Mouse (Mus musculus): ENCODE measurements at regions not wholly inside any gene's neighbourhood (a gene's known extent, or its start where the extent isn't known, plus 50 kb on each side); places are given as distances from the start of the nearest gene placed in this dataset.

DNA sequence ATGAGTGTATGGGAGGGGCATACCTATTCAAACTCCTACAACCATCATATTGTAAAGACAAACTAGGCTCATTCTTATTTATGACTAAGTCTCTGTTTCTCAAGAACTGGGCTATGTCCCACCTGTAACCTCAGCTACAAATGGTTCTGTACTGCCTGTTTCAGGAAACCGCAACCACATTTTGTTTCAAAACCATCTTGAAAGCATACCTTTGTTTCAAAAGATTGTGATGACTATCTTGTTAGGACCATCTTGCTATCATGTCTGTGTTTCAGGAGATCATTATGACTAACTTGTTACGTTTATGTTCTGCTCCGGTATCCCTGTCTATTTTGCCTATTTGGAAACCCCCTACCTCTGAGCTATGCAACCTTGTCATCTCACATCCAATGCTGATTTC is 340.2 kb upstream of the Cblb start:
- DNase-seq: no peak

DNA sequence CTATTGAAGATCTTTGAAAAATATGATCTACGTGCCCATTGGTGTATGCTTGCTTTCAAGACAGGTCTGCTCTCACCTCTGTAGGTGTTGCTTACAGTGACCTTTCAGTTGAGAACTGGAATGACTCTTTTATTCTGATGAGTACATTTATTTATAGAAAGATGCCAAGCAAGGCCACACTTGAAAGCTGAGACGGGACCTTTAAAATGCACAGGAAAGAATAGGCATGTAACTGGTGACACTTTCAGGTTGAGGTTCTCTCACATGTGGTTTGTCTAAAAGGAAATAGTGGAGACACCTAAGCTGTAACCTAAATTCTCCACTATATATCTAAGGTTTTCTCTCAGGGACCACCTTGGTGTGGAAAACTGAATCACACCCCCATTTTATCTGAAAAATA is 326.0 kb upstream of the Cblb start:
- DNase-seq: no peak

DNA sequence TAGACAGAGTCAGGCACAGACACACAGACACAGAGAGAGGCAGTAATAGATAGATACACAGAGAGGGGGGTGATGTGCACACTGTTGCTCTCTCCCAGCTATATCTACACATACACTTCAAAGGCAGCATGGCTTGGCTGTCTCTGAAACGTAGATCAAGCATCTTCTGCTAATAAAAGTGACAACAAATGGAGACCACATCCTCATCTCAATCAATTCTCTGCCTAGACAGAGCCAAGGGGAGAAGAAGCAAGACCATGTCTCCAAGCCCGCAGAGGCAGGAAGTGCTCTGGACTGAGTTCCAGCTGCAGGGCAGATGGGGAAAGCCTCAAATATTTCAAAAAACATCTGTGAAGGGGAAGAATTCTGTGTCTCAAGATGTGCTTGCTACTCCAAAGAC is 312.3 kb upstream of the Cblb start:
- DNase-seq: no peak

DNA sequence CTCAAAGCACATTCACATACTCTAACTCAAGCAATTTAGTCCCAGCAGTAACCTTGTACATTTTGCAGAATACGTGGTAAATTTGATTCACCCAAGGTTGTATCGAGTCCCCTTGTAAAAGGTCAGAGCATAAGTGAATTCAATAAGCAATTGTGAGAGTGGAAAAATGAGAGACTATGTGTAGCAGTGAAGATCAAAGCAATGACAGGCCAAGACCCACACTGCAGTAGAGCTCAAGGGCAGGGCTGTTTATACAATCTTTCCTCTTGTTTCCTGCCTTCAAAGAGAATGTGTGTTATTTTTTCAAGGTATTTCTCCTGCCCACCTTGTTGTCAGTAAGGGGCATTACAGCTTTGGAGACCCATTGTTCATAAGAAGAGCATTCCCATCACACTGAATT is 311.4 kb upstream of the Cblb start:
- DNase-seq: no peak

GRCm38 (mm10) chr16:51722682-51723081 is 308.3 kb upstream of the Cblb start:
- no peak for DNase-seq

GRCm38 (mm10) chr16:51741875-51742274 is 289.1 kb upstream of the Cblb start:
- DNase-seq: no peak

DNA sequence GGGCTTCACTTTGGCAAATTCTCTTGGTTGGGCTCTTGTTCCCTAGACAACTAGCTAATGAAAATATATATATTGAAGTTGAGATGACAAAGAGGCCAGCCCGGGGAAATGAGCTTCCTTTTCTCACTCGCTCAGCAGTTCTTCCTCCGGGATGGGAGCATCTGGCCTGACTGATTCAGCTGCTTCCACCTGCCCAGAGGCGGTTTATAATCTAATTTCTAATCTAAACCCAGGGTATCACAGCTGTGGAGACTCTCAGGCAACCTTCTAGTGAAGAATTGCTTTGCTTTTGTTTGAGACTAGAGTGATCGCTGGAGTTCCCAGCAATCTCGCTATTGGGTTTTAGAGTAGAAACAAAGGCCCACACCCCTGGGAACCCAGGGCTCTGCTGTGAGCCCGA is 279.1 kb upstream of the Cblb start:
- peak; percentile 21 for DNase-seq

GRCm38 (mm10) chr16:51758361-51759227 is 272.4 kb upstream of the Cblb start:
- DNase-seq: no peak

DNA sequence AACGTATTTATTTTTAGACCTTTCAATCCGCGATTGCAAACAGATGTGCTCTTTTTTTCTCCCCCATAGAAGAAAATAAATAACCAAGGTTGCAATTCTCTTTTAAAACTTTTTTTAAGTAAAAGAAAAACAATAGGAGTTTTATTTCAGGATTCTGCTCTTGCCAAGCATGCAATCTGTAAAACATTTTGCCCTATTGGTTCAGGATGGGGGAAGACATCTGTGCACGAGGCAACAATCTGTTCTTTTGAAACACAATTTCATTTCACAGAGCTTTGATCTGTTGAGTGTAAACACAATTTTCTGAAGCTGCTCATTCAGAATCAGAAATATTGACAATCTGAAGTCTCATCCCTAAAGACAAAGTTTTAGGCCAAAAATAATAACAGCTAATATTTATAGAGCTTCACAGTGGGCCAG is 271.8 kb upstream of the Cblb start:
- no peak for DNase-seq

- DNase-seq: no peak
Measured at GRCm38 (mm10) chr16:51767556-51767955, 263.5 kb upstream of the Cblb start.

- DNase-seq: no peak
Measured at GRCm38 (mm10) chr16:51778920-51779319, 252.1 kb upstream of the Cblb start.

DNA sequence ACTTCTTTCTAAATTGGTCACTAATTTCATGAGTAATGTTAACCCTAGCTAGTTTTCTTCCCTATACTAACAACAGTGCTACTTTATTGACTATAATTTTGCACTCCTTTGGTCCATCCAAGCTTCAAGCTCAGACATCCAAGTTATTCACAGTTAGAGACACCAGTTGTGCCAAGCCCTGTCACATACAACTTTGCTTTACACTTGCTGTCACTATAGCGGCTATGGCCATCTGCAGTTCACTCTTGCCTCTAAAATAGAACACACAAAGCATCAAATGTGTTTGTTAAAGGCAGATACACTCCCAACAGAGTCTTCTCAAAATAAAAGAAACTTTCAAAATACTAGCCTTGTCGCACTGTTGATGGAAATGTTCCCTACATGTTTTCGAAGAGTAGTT is 236.0 kb upstream of the Cblb start:
- no peak for DNase-seq

DNA sequence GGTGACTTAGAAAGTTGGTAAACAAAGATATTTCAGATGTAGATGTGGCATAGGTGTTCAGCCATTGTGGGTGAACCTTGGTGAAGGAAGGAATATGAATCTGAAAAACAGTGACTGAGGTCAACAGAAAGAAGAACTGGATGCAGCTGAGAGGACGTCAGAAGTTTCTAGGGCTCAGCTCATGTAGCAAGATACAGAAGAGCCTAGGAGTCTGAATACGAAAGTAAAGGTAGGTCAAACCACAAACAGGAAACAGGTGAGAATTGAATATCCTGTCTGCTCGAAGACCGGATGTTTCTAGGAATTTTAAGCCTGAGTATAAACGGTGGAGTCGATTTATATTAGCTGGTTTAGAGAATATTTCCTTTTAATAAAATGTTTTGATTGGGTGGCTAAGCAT is 223.7 kb upstream of the Cblb start:
- DNase-seq: no peak

DNA sequence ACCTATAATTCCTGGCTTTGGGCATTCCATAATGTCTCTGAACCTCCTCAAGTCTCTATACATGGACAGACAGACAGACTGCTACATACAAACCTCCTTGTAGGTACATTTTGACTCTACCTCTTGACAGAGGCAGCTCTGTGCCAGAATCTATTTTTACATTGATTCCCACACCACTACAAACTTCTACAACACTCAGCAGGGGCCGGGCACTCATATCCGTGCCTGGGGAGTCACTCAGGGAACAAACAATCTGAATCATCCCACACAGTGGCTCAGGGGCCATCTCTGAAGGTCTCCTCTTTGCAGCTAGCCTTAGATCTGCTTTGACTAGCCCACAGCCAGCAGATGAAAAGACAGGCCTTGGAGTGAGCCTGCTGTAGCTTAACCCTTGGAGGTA is 221.9 kb upstream of the Cblb start:
- no peak for DNase-seq

DNA sequence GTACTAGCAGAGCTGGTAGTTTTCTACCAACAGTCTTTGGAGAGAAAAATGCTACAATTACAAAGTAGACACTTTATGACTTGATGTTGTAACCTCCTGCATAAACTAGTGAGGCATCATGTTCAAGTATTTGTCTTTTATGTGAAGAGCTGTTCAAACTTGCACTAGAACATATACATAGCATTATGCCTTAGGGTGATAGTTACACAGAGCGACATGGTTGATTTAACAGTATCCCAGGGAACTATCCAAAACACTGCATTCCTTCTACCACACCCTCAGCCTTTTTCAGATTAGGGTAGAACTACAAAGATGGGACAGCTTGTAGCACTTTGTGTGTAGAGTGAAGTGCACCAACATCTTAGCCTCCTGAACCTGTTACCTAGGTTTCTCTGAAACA is 220.0 kb upstream of the Cblb start:
- DNase-seq: no peak

DNA sequence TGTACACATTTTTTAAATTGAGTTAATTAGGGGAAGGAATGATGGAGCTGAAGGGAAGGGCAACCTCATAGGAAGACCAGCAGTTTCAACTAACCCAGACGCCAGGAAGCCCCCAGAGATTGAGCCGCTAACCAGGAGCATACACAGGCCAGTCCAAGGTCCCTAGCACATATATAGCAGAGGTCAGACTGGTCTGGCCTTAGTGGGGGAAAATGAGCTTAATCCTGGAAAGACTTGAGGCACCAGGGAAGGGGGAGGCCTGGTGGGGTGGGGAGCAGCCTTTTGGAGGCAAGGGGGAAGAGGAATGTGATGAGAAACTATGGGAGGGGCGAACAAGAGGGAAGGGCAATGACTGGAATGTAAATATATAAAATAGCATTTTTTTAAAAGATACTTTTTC is 188.3 kb upstream of the Cblb start:
- no peak for DNase-seq

DNA sequence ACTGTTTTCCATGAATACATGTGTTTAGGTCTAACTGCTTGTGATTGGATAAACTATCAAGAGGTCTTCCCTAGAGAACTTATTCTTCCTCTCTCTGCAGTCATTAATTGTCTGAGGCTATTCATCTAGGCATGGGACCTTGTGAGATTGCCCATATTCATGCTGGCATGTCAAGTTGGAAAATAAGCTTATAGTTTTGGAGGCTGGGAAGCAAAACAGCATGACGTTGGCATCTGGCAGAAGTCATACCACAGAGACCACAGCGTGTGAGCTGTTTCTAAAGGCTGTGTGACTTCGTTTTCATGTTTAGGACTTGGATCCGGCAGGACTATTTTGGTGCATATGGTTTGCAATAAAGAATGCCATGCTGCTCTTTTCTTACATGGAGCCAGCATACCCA is 185.5 kb upstream of the Cblb start:
- DNase-seq: no peak

- no peak for DNase-seq
Measured at GRCm38 (mm10) chr16:51880711-51881110, 150.3 kb upstream of the Cblb start.

DNA sequence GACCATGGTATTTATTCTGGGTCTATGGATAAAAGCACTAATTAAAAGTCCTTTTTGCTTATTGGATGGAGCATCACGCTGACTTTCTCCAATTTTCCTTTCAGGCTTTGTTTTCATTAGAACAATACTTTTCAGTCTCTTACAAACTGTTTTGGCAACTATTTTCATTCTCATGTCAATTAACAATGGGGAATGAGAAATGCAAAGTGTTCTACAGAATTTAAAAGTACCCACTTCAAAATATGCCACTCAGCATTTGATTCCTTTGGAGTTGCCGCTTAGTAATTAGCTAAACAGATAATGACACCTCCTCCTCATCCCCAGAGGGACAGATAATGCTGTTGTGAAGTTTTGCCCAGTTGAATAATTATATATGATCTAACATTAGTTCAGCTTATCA is 149.9 kb upstream of the Cblb start:
- DNase-seq: no peak

GRCm38 (mm10) chr16:51883813-51884212 is 147.2 kb upstream of the Cblb start:
- DNase-seq: no peak

DNA sequence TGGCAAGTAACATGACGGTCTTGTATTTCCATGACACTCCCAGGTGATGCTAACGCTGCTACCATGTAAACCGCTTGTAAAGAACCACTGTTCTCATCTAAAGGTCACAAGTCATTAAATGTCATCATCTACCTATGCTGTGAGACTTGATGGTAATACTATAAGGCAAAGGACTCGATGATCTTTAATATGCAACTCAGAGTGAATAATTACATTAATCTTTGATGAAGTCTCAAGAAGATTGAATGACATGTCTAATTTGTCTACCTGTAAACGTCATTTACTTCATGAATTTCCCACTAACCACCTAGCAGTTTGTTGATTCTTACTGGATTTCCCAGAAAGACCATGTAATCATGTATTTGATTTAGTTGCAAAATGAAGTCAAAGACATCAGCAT is 143.5 kb upstream of the Cblb start:
- no peak for DNase-seq

DNA sequence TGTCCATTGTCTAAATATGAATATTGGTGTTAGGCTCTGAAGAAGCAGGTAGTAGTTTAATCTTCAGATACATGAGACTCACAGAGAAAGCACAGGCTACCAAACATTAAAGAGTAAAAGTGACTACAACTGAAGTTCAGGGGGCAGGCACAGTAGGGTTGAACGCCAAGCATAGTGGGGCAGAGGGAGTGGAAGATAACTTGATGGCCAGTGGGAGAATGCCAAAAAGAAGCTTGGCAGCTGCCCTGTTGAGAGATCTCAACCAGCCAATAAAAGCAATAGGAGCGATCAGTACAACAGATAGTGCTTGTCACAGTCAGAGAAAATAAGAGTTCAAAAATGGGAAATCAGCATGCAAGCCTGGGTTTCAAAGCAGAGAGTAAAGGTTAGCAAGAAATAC is 125.4 kb upstream of the Cblb start:
- DNase-seq: no peak

DNA sequence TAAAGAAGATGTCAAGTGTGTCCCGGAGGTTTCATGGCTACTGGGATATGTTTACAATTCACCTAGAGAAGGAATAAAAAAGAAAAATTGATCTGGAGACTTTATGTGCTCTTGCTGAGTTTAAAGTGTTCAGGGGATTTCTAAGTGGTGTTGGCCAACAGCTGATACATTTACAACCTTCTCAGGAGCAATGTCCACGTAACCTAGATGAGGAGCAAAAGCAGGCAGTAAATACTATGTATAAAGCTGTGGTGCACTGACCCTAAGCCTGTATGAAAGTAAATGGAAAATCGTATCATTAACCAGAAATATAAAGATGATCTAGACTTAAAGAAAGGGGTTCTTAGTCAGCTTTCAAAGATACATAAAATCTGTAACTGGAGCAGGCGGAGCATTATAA is 124.3 kb upstream of the Cblb start:
- no peak for DNase-seq

GRCm38 (mm10) chr16:51910046-51910445 is 121.0 kb upstream of the Cblb start:
- DNase-seq: no peak

GRCm38 (mm10) chr16:51911109-51911765 is 119.8 kb upstream of the Cblb start:
- DNase-seq: no peak
